Mouse (Mus musculus) megakaryocyte, embryonic 14.5 days (primary cell): ENCODE measurements at regions not wholly inside any gene's neighbourhood (a gene's known extent, or its start where the extent isn't known, plus 50 kb on each side); places are given as distances from the start of the nearest gene placed in this dataset.

Experiments
- FLI1 ChIP-seq: IDR thresholded peaks from 2 replicates; pipeline ENCODE4 v1.6.1; 2012; ENCODE audit warnings: low read length, inconsistent platforms, mixed read lengths
- GATA1 ChIP-seq: IDR thresholded peaks from 3 replicates; pipeline ENCODE4 v1.6.1; 2012; ENCODE audit warnings: mixed read lengths, low read length, inconsistent platforms, borderline replicate concordance

DNA sequence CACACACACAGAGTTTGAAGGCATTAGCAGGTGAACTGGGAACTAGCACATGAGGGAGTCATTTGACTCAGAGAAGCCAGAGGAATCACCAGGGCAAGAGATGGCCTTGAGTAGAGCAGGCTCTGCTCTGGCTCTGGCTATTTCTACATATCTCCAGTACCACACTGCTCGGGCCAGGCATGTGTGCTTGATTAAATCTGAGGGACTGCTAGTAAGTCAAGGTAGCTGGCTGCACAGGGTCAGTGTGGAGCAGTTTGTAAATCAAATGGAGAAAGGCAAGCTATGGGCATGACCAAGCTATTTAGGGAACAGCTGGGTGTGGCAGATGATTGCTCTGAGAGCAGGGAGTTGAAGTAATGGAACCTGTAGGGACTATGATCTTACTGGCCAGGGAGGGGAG lies 212.5 kb upstream of the Myt1l start:
- no peak for TF ChIP-seq GATA1
- TF ChIP-seq FLI1: no peak
